Mouse (Mus musculus) spleen, adult 2 months (tissue): ENCODE results near the gene Gpr62.

ENCODE experiments used
- CTCF ChIP-seq: fragments of 200-500 bp; IDR thresholded peaks from 2 replicates; pipeline ENCODE4 v1.5.1; 2011; ENCODE audit warnings: mild to moderate bottlenecking, inconsistent platforms; ENCODE audit not compliant: insufficient read depth, insufficient read length, insufficient replicate concordance; ENCODE audit errors: extremely low read depth
- POLR2A ChIP-seq: fragments of 200-500 bp; IDR thresholded peaks from 2 replicates; pipeline ENCODE4 v1.6.1; 2011; ENCODE audit warnings: low read depth, low read length, inconsistent platforms

GRCm38 (mm10) chr9:106485076-106485475 lies 19.3 kb upstream of the Gpr62 start:
- no peak for TF ChIP-seq CTCF
- no peak for TF ChIP-seq POLR2A
